Mouse (Mus musculus): Measurements from ENCODE around the gene Gcm1.

GRCm38 (mm10) chr9:78085722-78086287, 34.1 kb downstream of the Gcm1 start:
- TF ChIP-seq CTCF (IDR thresholded peaks at IDR 0.05; ENCODE audit: low read depth, low read length) (no peak), TAL1 (conservative IDR thresholded peaks at IDR 0.05; ENCODE audit: low read depth, low read length) (no peak), POLR2AphosphoS5 (IDR thresholded peaks at IDR 0.05; ENCODE audit: insufficient replicate concordance, low read depth, low read length) (no peak)
